Mouse (Mus musculus): ENCODE measurements at regions not wholly inside any gene's neighbourhood (a gene's known extent, or its start where the extent isn't known, plus 50 kb on each side); places are given as distances from the start of the nearest gene placed in this dataset.

- Histone ChIP-seq H3K27ac (ENCODE audit: control insufficient read depth, insufficient read depth, low read depth, low read length) (no peak overlapping the region), H3K27me3 (ENCODE audit: control insufficient read depth, insufficient read depth, low read length) (no peaks in the 10 kb centered on the region), H3K36me3 (ENCODE audit: control insufficient read depth, insufficient read depth, low read length) (no peaks in the 10 kb centered on the region), H3K4me1 (ENCODE audit: control insufficient read depth, insufficient read depth, low read length) (no peaks in the 10 kb centered on the region; the same call in 1 of the 2 replicates), H3K4me3 (ENCODE audit: control insufficient read depth, low read depth, low read length) (no peak overlapping the region)
- TF ChIP-seq POLR2A (IDR thresholded peaks at IDR 0.05; ENCODE audit: control insufficient read depth, low read depth, low read length) (no peak), CTCF (IDR thresholded peaks at IDR 0.05; ENCODE audit: control insufficient read depth, insufficient read depth, insufficient replicate concordance, low read depth, low read length) (no peak)
Measured at GRCm38 (mm10) chr13:97311340-97311739, 70.4 kb downstream of the Enc1 start.

- no peak for TF ChIP-seq CTCF (IDR thresholded peaks at IDR 0.05; ENCODE audit: control insufficient read depth, insufficient read depth, insufficient replicate concordance, low read depth, low read length)
- no peak for TF ChIP-seq POLR2A (IDR thresholded peaks at IDR 0.05; ENCODE audit: control insufficient read depth, low read depth, low read length)
- Histone ChIP-seq H3K4me3 (ENCODE audit: control insufficient read depth, low read depth, low read length) (no peak overlapping the region), H3K4me1 (ENCODE audit: control insufficient read depth, insufficient read depth, low read length) (no peaks in the 10 kb centered on the region; the same call in 1 of the 2 replicates), H3K27ac (ENCODE audit: control insufficient read depth, insufficient read depth, low read depth, low read length) (no peak overlapping the region), H3K36me3 (ENCODE audit: control insufficient read depth, insufficient read depth, low read length) (no peaks in the 10 kb centered on the region), H3K27me3 (ENCODE audit: control insufficient read depth, insufficient read depth, low read length) (no peaks in the 10 kb centered on the region)
Measured at GRCm38 (mm10) chr13:97310855-97311189, 69.9 kb downstream of the Enc1 start.

- H3K4me1 ChIP-seq (ENCODE audit: control insufficient read depth, insufficient read depth, low read length), result no peaks in the 10 kb centered on the region; the same call in 1 of the 2 replicates
- H3K4me3 ChIP-seq (ENCODE audit: control insufficient read depth, low read depth, low read length), result no peak overlapping the region
- H3K36me3 ChIP-seq (ENCODE audit: control insufficient read depth, insufficient read depth, low read length), result no peaks in the 10 kb centered on the region
- TF ChIP-seq CTCF (IDR thresholded peaks at IDR 0.05; ENCODE audit: control insufficient read depth, insufficient read depth, insufficient replicate concordance, low read depth, low read length), result no peak
- TF ChIP-seq POLR2A (IDR thresholded peaks at IDR 0.05; ENCODE audit: control insufficient read depth, low read depth, low read length), result no peak
- no peaks in the 10 kb centered on the region for H3K27me3 ChIP-seq (ENCODE audit: control insufficient read depth, insufficient read depth, low read length)
- no peak overlapping the region for H3K27ac ChIP-seq (ENCODE audit: control insufficient read depth, insufficient read depth, low read depth, low read length)
Measured at GRCm38 (mm10) chr13:97310186-97310854, 69.4 kb downstream of the Enc1 start.

- H3K4me1 ChIP-seq (ENCODE audit: control insufficient read depth, insufficient read depth, low read length), result no peaks in the 10 kb centered on the region; the same call in 1 of the 2 replicates
- no peak overlapping the region for H3K4me3 ChIP-seq (ENCODE audit: control insufficient read depth, low read depth, low read length)
- H3K36me3 ChIP-seq (ENCODE audit: control insufficient read depth, insufficient read depth, low read length), result no peaks in the 10 kb centered on the region
- no peak overlapping the region for H3K27ac ChIP-seq (ENCODE audit: control insufficient read depth, insufficient read depth, low read depth, low read length)
- TF ChIP-seq POLR2A (IDR thresholded peaks at IDR 0.05; ENCODE audit: control insufficient read depth, low read depth, low read length) (no peak), CTCF (IDR thresholded peaks at IDR 0.05; ENCODE audit: control insufficient read depth, insufficient read depth, insufficient replicate concordance, low read depth, low read length) (no peak)
- no peaks in the 10 kb centered on the region for H3K27me3 ChIP-seq (ENCODE audit: control insufficient read depth, insufficient read depth, low read length)
Measured at GRCm38 (mm10) chr13:97309411-97309810, 68.5 kb downstream of the Enc1 start.

GRCm38 (mm10) chr13:97308431-97308830 lies 67.5 kb downstream of the Enc1 start:
- Histone ChIP-seq H3K27ac (ENCODE audit: control insufficient read depth, insufficient read depth, low read depth, low read length) (no peak overlapping the region), H3K27me3 (ENCODE audit: control insufficient read depth, insufficient read depth, low read length) (no peaks in the 10 kb centered on the region), H3K36me3 (ENCODE audit: control insufficient read depth, insufficient read depth, low read length) (no peaks in the 10 kb centered on the region), H3K4me1 (ENCODE audit: control insufficient read depth, insufficient read depth, low read length) (no peaks in the 10 kb centered on the region; the same call in 1 of the 2 replicates), H3K4me3 (ENCODE audit: control insufficient read depth, low read depth, low read length) (no peak overlapping the region)
- no peak for TF ChIP-seq POLR2A (IDR thresholded peaks at IDR 0.05; ENCODE audit: control insufficient read depth, low read depth, low read length)
- TF ChIP-seq CTCF (IDR thresholded peaks at IDR 0.05; ENCODE audit: control insufficient read depth, insufficient read depth, insufficient replicate concordance, low read depth, low read length), result no peak
